Mouse (Mus musculus): ENCODE results near the gene 9530077C05Rik. TPM values are rescaled to one million over a fixed set of nuclear protein-coding genes. Genes with fewer than 3 reads are reported as not detected.
"Not testable (repeated sequence)": the region's sequence is repeated elsewhere in the genome, so short reads cannot be mapped to it uniquely, and the experiment has no call there.

The 9530077C05Rik gene
- total RNA-seq, 1 experiment from 2014 or later = 8.7 TPM

GRCm38 (mm10) chr9:22407633-22408032 is 3.7 kb upstream of the 9530077C05Rik start:
- ATAC-seq (replicated peaks in 1 of 2; ENCODE audit: insufficient read depth in 1 of 2, low FRiP score in 2 of 2, low TSS enrichment in 1 of 2, low read depth in 1 of 2, poor library complexity in 2 of 2, severe bottlenecking in 2 of 2) = not testable (repeated sequence)

GRCm38 (mm10) chr9:22408344-22408743 is 3.0 kb upstream of the 9530077C05Rik start:
- ATAC-seq (replicated peaks in 1 of 2; ENCODE audit: insufficient read depth in 1 of 2, low FRiP score in 2 of 2, low TSS enrichment in 1 of 2, low read depth in 1 of 2, poor library complexity in 2 of 2, severe bottlenecking in 2 of 2) = not testable (repeated sequence)

GRCm38 (mm10) chr9:22409501-22409900 is 1.8 kb upstream of the 9530077C05Rik start:
- no peak for ATAC-seq (replicated peaks in 1 of 2; ENCODE audit: insufficient read depth in 1 of 2, low FRiP score in 2 of 2, low TSS enrichment in 1 of 2, low read depth in 1 of 2, poor library complexity in 2 of 2, severe bottlenecking in 2 of 2)

DNA sequence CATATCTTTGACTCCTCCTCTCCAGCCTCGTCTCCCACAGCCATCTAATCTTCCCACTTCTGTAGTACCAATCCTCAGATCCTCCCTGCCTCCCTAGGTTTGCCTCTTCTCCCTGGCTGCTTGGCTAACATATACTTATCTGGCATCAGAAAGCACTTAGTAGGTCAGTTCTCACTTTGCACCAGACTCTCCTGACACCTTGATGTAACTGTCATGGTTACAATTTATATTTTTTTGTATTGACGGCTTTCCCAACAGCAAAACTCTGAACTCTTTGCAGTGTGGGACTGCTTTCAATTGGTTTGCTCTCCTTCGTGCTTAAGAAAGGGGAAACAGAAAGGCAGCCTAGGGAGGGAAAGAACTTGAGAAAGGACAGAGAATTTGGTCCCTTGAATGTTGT is 4.9 kb downstream of the 9530077C05Rik start:
- ATAC-seq (replicated peaks in 1 of 2; ENCODE audit: insufficient read depth in 1 of 2, low FRiP score in 2 of 2, low TSS enrichment in 1 of 2, low read depth in 1 of 2, poor library complexity in 2 of 2, severe bottlenecking in 2 of 2) = no peak

DNA sequence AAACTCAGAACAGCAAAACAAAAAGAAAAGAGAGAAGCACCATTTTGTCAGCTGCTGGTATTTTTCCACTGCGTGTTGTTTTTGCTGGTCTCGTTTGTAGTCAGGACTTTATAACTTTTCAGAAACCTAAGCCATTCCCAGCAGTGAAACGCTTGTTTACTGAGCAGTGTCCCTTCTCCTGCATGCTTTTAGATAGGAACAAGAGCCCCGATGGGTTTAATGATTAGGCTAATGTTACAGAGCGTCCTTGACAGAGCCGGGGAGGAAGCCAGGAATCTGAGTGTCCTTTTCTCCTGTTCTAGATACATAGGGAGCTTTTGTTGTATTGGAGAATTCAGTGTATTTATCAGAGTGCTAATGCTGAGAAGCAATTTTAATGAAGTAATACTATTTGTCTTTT is 6.2 kb downstream of the 9530077C05Rik start:
- ATAC-seq (replicated peaks in 1 of 2; ENCODE audit: insufficient read depth in 1 of 2, low FRiP score in 2 of 2, low TSS enrichment in 1 of 2, low read depth in 1 of 2, poor library complexity in 2 of 2, severe bottlenecking in 2 of 2) = no peak

GRCm38 (mm10) chr9:22419877-22420276 is 8.6 kb downstream of the 9530077C05Rik start:
- no peak for ATAC-seq (replicated peaks in 1 of 2; ENCODE audit: insufficient read depth in 1 of 2, low FRiP score in 2 of 2, low TSS enrichment in 1 of 2, low read depth in 1 of 2, poor library complexity in 2 of 2, severe bottlenecking in 2 of 2)

- no peak for ATAC-seq (replicated peaks in 1 of 2; ENCODE audit: insufficient read depth in 1 of 2, low FRiP score in 2 of 2, low TSS enrichment in 1 of 2, low read depth in 1 of 2, poor library complexity in 2 of 2, severe bottlenecking in 2 of 2)
Measured at GRCm38 (mm10) chr9:22420491-22420890, 9.2 kb downstream of the 9530077C05Rik start.

GRCm38 (mm10) chr9:22422559-22422958 is 11.2 kb downstream of the 9530077C05Rik start:
- ATAC-seq (replicated peaks in 1 of 2; ENCODE audit: insufficient read depth in 1 of 2, low FRiP score in 2 of 2, low TSS enrichment in 1 of 2, low read depth in 1 of 2, poor library complexity in 2 of 2, severe bottlenecking in 2 of 2) = no peak

- ATAC-seq (replicated peaks in 1 of 2; ENCODE audit: insufficient read depth in 1 of 2, low FRiP score in 2 of 2, low TSS enrichment in 1 of 2, low read depth in 1 of 2, poor library complexity in 2 of 2, severe bottlenecking in 2 of 2) = no peak
Measured at GRCm38 (mm10) chr9:22423507-22423906, 12.2 kb downstream of the 9530077C05Rik start.

DNA sequence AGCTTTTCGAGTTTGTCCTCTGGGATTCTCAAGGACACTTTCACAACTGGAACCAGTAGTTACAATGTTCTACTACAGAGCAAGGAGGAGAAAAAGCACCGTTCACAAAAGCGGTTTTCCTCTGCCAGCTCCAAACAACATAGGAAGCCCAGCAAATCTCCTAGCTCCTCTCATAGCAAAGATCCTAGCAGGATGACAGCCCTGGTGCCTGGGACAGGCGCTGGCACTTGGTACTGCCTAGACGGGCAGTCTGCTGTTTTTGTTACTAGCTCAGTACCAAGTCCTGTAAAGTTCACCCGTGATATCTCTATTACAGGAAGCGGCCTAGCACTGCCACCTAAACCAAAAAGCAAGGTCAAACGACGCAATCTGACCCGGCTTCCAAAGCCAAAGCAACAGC is 12.9 kb downstream of the 9530077C05Rik start:
- ATAC-seq (replicated peaks in 1 of 2; ENCODE audit: insufficient read depth in 1 of 2, low FRiP score in 2 of 2, low TSS enrichment in 1 of 2, low read depth in 1 of 2, poor library complexity in 2 of 2, severe bottlenecking in 2 of 2) = no peak

GRCm38 (mm10) chr9:22424719-22425118 is 13.4 kb downstream of the 9530077C05Rik start:
- ATAC-seq (replicated peaks in 1 of 2; ENCODE audit: insufficient read depth in 1 of 2, low FRiP score in 2 of 2, low TSS enrichment in 1 of 2, low read depth in 1 of 2, poor library complexity in 2 of 2, severe bottlenecking in 2 of 2) = no peak

- ATAC-seq (replicated peaks in 1 of 2; ENCODE audit: insufficient read depth in 1 of 2, low FRiP score in 2 of 2, low TSS enrichment in 1 of 2, low read depth in 1 of 2, poor library complexity in 2 of 2, severe bottlenecking in 2 of 2) = no peak
Measured at GRCm38 (mm10) chr9:22428028-22428665, 16.8 kb downstream of the 9530077C05Rik start.

DNA sequence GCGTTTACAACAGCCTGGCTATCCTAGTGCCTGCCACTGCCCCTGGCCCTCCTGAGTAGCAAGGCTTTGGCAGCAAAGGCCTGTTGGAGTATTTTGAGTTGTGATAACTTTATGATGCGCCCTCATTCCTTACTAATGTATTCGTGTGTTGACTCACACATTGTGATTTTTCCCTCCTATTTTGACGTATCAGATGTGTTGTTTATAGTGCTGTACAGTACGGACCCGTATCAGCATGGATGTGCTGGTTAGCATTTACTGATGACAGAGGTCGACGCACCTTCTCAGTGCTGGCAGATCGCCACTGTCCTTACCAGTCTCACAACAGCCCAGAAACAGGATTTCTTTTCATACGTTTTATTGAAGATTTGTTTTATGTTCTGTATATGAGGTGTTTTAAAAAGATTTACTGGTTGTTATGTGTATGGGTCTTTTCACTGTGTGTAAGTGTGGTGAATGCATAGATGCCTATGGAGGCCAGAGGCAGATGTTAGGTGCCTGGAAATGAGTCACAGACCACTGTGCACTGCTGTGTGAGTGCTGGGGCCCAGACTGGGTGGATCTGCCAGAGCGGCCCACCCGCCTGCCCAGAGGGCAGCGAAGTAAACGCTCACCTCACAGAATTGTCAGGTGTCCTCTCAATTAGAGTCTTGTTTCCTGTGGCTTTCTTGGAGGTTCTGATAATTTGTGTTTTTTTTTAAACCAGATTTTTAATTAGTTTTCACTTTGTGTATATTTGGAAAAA is 17.5 kb downstream of the 9530077C05Rik start:
- no peak for ATAC-seq (replicated peaks in 1 of 2; ENCODE audit: insufficient read depth in 1 of 2, low FRiP score in 2 of 2, low TSS enrichment in 1 of 2, low read depth in 1 of 2, poor library complexity in 2 of 2, severe bottlenecking in 2 of 2)

- peak; percentile 52 to 65; a peak in 2 of 4 replicates for ATAC-seq (replicated peaks in 1 of 2; ENCODE audit: insufficient read depth in 1 of 2, low FRiP score in 2 of 2, low TSS enrichment in 1 of 2, low read depth in 1 of 2, poor library complexity in 2 of 2, severe bottlenecking in 2 of 2)
Measured at GRCm38 (mm10) chr9:22429533-22430241, 18.4 kb downstream of the 9530077C05Rik start.

GRCm38 (mm10) chr9:22430315-22430840 is 19.1 kb downstream of the 9530077C05Rik start:
- peak in 1 of 2 experiments; percentile 49; a peak in 2 of 4 replicates for ATAC-seq (replicated peaks in 1 of 2; ENCODE audit: insufficient read depth in 1 of 2, low FRiP score in 2 of 2, low TSS enrichment in 1 of 2, low read depth in 1 of 2, poor library complexity in 2 of 2, severe bottlenecking in 2 of 2)

DNA sequence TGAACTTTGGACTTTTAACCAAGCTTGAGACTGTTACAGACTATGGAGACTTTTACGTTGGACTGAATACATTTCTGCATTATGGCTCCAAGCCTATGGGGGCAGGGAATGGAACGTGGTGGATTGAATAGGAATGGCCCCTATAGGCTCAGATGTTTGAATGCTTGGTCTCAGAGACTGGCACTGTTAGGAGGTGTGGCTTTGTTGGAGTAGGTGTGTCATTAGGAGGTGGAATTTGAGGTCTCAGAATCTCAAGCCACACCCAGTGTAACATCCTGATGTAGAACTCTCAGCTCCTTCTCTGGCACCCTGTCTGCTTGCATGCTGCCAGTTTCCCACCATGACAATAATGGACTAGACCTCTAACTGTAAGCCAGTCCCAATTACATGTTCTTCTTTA is 21.9 kb downstream of the 9530077C05Rik start:
- ATAC-seq (replicated peaks in 1 of 2; ENCODE audit: insufficient read depth in 1 of 2, low FRiP score in 2 of 2, low TSS enrichment in 1 of 2, low read depth in 1 of 2, poor library complexity in 2 of 2, severe bottlenecking in 2 of 2) = no peak

DNA sequence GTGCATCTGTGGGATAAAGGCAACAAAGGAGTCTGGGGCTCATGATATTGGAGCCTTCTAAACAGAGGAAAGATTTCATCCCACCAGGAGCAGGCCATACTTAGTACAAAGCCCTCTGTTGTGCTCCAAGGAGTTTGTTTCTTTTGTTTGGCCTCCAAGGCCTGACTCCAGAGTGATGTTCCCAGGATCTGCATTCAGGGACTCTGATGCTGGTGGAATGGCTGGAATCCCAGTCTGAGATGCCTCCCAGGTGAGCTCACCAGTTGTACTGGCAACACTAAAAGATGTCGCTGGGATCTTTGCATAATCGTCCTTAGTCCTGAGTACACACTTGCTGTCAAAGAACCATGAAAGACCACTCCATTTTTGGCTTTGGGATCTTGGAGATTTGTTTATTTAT is 22.8 kb downstream of the 9530077C05Rik start:
- ATAC-seq (replicated peaks in 1 of 2; ENCODE audit: insufficient read depth in 1 of 2, low FRiP score in 2 of 2, low TSS enrichment in 1 of 2, low read depth in 1 of 2, poor library complexity in 2 of 2, severe bottlenecking in 2 of 2) = no peak

- no peak for ATAC-seq (replicated peaks in 1 of 2; ENCODE audit: insufficient read depth in 1 of 2, low FRiP score in 2 of 2, low TSS enrichment in 1 of 2, low read depth in 1 of 2, poor library complexity in 2 of 2, severe bottlenecking in 2 of 2)
Measured at GRCm38 (mm10) chr9:22438826-22439225, 27.5 kb downstream of the 9530077C05Rik start.

All from hematopoietic stem cell, adult 5-6 weeks (primary cell).